Mouse (Mus musculus) brain, embryonic 14.5 days (tissue): ENCODE measurements around the gene Mrps33. TPM values are rescaled to one million over a fixed set of nuclear protein-coding genes. Genes with fewer than 3 reads are reported as not detected.

Experiments used
- DNase-seq: peaks from one replicate; pipeline ENCODE4 v3.0.0-alpha.2; 2011; ENCODE audit warnings: low read depth
- CTCF ChIP-seq: fragments of 200-500 bp; IDR thresholded peaks from 2 replicates; pipeline ENCODE4 v1.5.1; 2012; ENCODE audit warnings: inconsistent platforms, mild to moderate bottlenecking, moderate library complexity, borderline replicate concordance; ENCODE audit not compliant: insufficient read depth, insufficient read length; ENCODE audit errors: extremely low read depth
- POLR2A ChIP-seq: fragments of 200-500 bp; IDR thresholded peaks from 2 replicates; pipeline ENCODE4 v1.6.1; 2012; ENCODE audit warnings: mild to moderate bottlenecking, inconsistent platforms, borderline replicate concordance; ENCODE audit not compliant: poor library complexity, insufficient read depth, insufficient read length, severe bottlenecking; ENCODE audit errors: extremely low read depth
- polyA plus RNA-seq: library from polyadenylated mRNA; depleted of rRNA; stranded (reverse); fragments of >200 nt; gene quantifications from 2 replicates; pipeline ENCODE4 v1.2.3, GENCODE M21; 2012; rRNA removed

The Mrps33 gene
- polyA plus RNA-seq, 1 experiment = 249 TPM

DNA sequence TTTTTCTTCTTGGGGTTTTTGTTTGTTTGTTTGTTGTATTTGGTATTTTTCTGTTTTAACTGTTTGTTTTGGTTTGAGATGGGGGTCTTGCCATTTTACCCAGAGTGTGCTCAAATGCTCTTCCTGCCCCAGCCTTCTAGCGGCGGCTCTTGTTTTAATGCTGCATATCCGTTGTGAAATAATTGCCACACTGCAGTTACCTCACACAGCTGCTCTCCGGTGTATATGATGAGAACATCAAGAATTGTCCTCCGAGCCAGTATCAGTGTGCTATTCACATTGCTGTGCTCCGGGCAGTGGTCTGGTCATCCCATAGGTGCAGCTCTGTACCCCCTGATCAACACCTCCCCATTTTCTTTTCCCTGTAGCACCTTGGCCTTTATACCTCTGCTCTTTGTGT is 34.5 kb downstream of the Mrps33 start:
- no peak for DNase-seq
- TF ChIP-seq CTCF (no peak), POLR2A (no peak)

DNA sequence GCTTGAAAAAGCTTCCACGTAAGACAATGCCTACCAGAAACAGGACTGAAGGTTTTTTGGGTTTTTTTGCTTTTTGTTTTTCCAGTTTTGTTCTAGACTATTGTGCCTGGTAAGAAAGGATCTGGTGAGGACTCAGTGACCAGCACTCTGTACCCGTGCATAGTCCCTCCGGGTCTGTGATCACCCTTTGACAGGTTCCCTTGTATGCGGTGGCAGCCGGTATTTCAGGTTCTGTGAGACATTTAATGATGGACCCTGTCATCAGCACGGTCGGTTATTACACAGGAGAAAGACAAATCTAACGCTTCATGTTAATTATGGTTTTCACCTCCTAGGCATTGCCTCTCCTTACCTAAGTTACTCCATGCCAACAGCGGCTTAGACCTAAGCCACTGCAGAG is 35.8 kb downstream of the Mrps33 start:
- DNase-seq = no peak
- TF ChIP-seq POLR2A (no peak), CTCF (no peak)

DNA sequence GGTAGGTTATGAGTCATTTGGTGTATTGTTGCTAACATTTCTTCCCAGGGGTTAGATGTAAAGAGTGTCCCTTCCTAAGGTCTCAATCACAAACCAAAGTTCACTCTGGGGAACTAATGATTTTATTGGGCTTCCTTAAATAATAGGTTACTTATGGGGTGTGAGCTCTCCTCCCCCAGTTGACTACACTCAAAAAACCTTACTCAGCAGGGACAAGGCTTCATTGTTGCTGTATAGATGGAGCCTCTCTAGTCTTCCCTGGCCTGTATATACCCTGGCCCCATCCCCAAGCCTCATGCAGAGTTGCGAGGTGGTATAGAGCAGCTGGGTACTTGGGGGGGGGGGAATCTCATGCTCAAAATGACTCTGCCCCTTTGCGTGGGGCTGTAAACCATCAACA is 53.6 kb downstream of the Mrps33 start:
- no peak for DNase-seq
- no peak for TF ChIP-seq CTCF
- no peak for TF ChIP-seq POLR2A

Other genes with a start within 250 kb of the Mrps33 start
- gene Adck2, start 237.1 kb downstream of the Mrps33 start, polyA plus RNA-seq = 16.5 and 23.3 TPM in 2 replicates
- gene Gm42420, start 225.2 kb downstream of the Mrps33 start, polyA plus RNA-seq = 1.3 and 2.0 TPM in 2 replicates
- 188 and 313 TPM in 2 replicates for gene Ndufb2, start 218.4 kb downstream of the Mrps33 start, polyA plus RNA-seq
- 24.0 and 26.9 TPM in 2 replicates for gene Braf, start 85.5 kb downstream of the Mrps33 start, polyA plus RNA-seq
- gene Tmem178b, start 62.3 kb upstream of the Mrps33 start, polyA plus RNA-seq = 48.8 and 84.9 TPM in 2 replicates